Mouse (Mus musculus) lung, embryonic 15.5 days (tissue): ENCODE measurements around the gene Filip1l. TPM values are rescaled to one million over a fixed set of nuclear protein-coding genes. Genes with fewer than 3 reads are reported as not detected.
A peak's percentile ranks its signal among the peaks of the same experiment; 100 is the strongest.

Source experiments
- ATAC-seq: fragments of 200-750 bp; cut with Nextera tagmentation; 2 replicates; pipeline ENCODE4 v1.8.0; 2017; ENCODE audit warnings: moderate number of reproducible peaks, borderline replicate concordance; ENCODE audit not compliant: low FRiP score, low TSS enrichment; ENCODE audit errors: extremely low read depth
- H3K27ac ChIP-seq: fragments of 300-500 bp; sonication (generic); 2 replicates; pipeline ENCODE4 v1.5.1; 2015; ENCODE audit warnings: moderate library complexity, mild to moderate bottlenecking, inconsistent platforms
- H3K27me3 ChIP-seq: fragments of 300-500 bp; sonication (generic); 2 replicates; pipeline ENCODE4 v1.6.1; 2015; ENCODE audit warnings: inconsistent platforms
- H3K36me3 ChIP-seq: fragments of 300-500 bp; sonication (generic); 2 replicates; pipeline ENCODE4 v1.6.1; 2015; ENCODE audit warnings: inconsistent platforms
- H3K4me1 ChIP-seq: fragments of 300-500 bp; sonication (generic); 2 replicates; pipeline ENCODE4 v1.6.1; 2015; ENCODE audit warnings: inconsistent platforms
- H3K4me2 ChIP-seq: fragments of 300-500 bp; sonication (generic); 2 replicates; pipeline ENCODE4 v1.6.1; 2015; ENCODE audit warnings: inconsistent platforms, mild to moderate bottlenecking, moderate library complexity
- H3K4me3 ChIP-seq: fragments of 300-500 bp; sonication (generic); 2 replicates; pipeline ENCODE4 v1.5.1; 2015; ENCODE audit warnings: mild to moderate bottlenecking, inconsistent platforms
- H3K9ac ChIP-seq: fragments of 300-500 bp; sonication (generic); 2 replicates; pipeline ENCODE4 v1.6.1; 2015; ENCODE audit warnings: inconsistent platforms
- H3K9me3 ChIP-seq: fragments of 300-500 bp; sonication (generic); 2 replicates; pipeline ENCODE4 v1.6.1; 2016; ENCODE audit warnings: inconsistent platforms
- WGBS: fragments of 180-500 bp; shearing (Covaris S2); methylation state at CpG from one replicate; pipeline ENCODE4 v1.1.7; 2015; 5-methylcytosine and 5-hydroxymethylcytosine counted together
- polyA plus RNA-seq: library from polyadenylated mRNA; unstranded; fragments of >200 nt; fragmentation: Nextera tagmentation; extraction: Ambion mirVana; gene quantifications from 2 replicates; pipeline ENCODE4 v1.2.1, GENCODE M21; 2015

The Filip1l gene
- polyA plus RNA-seq, 1 experiment from 2014 or later = 28.8 TPM

GRCm38 (mm10) chr16:57326996-57327395, 25.9 kb upstream of the Filip1l start:
- no peak overlapping the region for H3K9ac ChIP-seq
- H3K36me3 ChIP-seq = no peaks in the 10 kb centered on the region
- H3K27ac ChIP-seq = no peak overlapping the region
- H3K4me1 ChIP-seq = no peaks in the 10 kb centered on the region
- no peak for ATAC-seq
- H3K9me3 ChIP-seq = no peaks in the 10 kb centered on the region
- H3K27me3 ChIP-seq = no peaks in the 10 kb centered on the region
- no peak overlapping the region for H3K4me3 ChIP-seq
- no peak overlapping the region for H3K4me2 ChIP-seq
- 70% methylated on average over 7 of the region's 7 CpGs for WGBS

GRCm38 (mm10) chr16:57329028-57329427, 23.9 kb upstream of the Filip1l start:
- Histone ChIP-seq H3K36me3 (no peaks in the 10 kb centered on the region), H3K27ac (no peak overlapping the region), H3K4me3 (no peak overlapping the region), H3K27me3 (no peaks in the 10 kb centered on the region), H3K9me3 (no peaks in the 10 kb centered on the region), H3K4me2 (no peak overlapping the region), H3K9ac (no peak overlapping the region), H3K4me1 (no peaks in the 10 kb centered on the region)
- no peak for ATAC-seq
- WGBS = 73% methylated on average over 8 of the region's 8 CpGs

GRCm38 (mm10) chr16:57330111-57330510, 22.8 kb upstream of the Filip1l start:
- no peak overlapping the region for H3K27ac ChIP-seq
- H3K4me1 ChIP-seq = no peaks in the 10 kb centered on the region
- no peak for ATAC-seq
- no peaks in the 10 kb centered on the region for H3K36me3 ChIP-seq
- no peaks in the 10 kb centered on the region for H3K9me3 ChIP-seq
- no peaks in the 10 kb centered on the region for H3K27me3 ChIP-seq
- no peak overlapping the region for H3K9ac ChIP-seq
- WGBS = 62% methylated on average over 2 of the region's 2 CpGs
- no peak overlapping the region for H3K4me2 ChIP-seq
- no peak overlapping the region for H3K4me3 ChIP-seq

GRCm38 (mm10) chr16:57332301-57332700, 20.6 kb upstream of the Filip1l start:
- H3K4me2 ChIP-seq = no peak overlapping the region
- H3K27ac ChIP-seq = no peak overlapping the region
- WGBS = 55% methylated on average over 7 of the region's 7 CpGs
- no peaks in the 10 kb centered on the region for H3K4me1 ChIP-seq
- H3K27me3 ChIP-seq = no peaks in the 10 kb centered on the region
- H3K9ac ChIP-seq = no peak overlapping the region
- ATAC-seq = no peak
- H3K9me3 ChIP-seq = no peaks in the 10 kb centered on the region
- no peak overlapping the region for H3K4me3 ChIP-seq
- H3K36me3 ChIP-seq = no peaks in the 10 kb centered on the region

- WGBS = 41% methylated on average over 11 of the region's 11 CpGs
- H3K27ac ChIP-seq = no peak overlapping the region
- H3K9ac ChIP-seq = no peak overlapping the region
- no peaks in the 10 kb centered on the region for H3K36me3 ChIP-seq
- H3K27me3 ChIP-seq = no peaks in the 10 kb centered on the region
- H3K9me3 ChIP-seq = no peaks in the 10 kb centered on the region
- no peak for ATAC-seq
- no peak overlapping the region for H3K4me3 ChIP-seq
- no peak overlapping the region for H3K4me2 ChIP-seq
- peaks cover 4% of the 10 kb centered on the region; the same call in 1 of the 2 replicates for H3K4me1 ChIP-seq
Observed at GRCm38 (mm10) chr16:57336770-57337423, 16.0 kb upstream of the Filip1l start.

- Histone ChIP-seq H3K4me3 (no peak overlapping the region), H3K9me3 (no peaks in the 10 kb centered on the region), H3K9ac (no peak overlapping the region), H3K36me3 (no peaks in the 10 kb centered on the region), H3K4me2 (no peak overlapping the region), H3K4me1 (peaks cover 4% of the 10 kb centered on the region; the same call in 1 of the 2 replicates), H3K27me3 (no peaks in the 10 kb centered on the region), H3K27ac (no peak overlapping the region)
- ATAC-seq = peak; percentile 23; the same call in 1 of the 2 replicates
- 81% methylated on average over 8 of the region's 8 CpGs for WGBS
Observed at GRCm38 (mm10) chr16:57339765-57340612, 12.9 kb upstream of the Filip1l start.

- ATAC-seq = no peak
- Histone ChIP-seq H3K27me3 (no peaks in the 10 kb centered on the region), H3K36me3 (no peaks in the 10 kb centered on the region), H3K27ac (no peak overlapping the region), H3K9ac (no peak overlapping the region), H3K9me3 (no peaks in the 10 kb centered on the region), H3K4me3 (no peak overlapping the region), H3K4me1 (peaks cover 4% of the 10 kb centered on the region; the same call in 1 of the 2 replicates), H3K4me2 (no peak overlapping the region)
- 49% methylated on average over 5 of the region's 5 CpGs for WGBS
Observed at GRCm38 (mm10) chr16:57340613-57340898, 12.3 kb upstream of the Filip1l start.

- 90% methylated on average over 3 of the region's 3 CpGs for WGBS
Observed at GRCm38 (mm10) chr16:57346258-57346657, 6.6 kb upstream of the Filip1l start.

GRCm38 (mm10) chr16:57349039-57349438, 3.9 kb upstream of the Filip1l start:
- no peak for ATAC-seq
- Histone ChIP-seq H3K27ac (no peak overlapping the region), H3K27me3 (no peaks in the 10 kb centered on the region), H3K4me3 (no peak overlapping the region), H3K36me3 (no peaks in the 10 kb centered on the region), H3K9me3 (no peaks in the 10 kb centered on the region), H3K4me2 (no peak overlapping the region), H3K9ac (no peak overlapping the region), H3K4me1 (no peaks in the 10 kb centered on the region)
- 68% methylated on average over 3 of the region's 3 CpGs for WGBS

More at GRCm38 (mm10) chr16:57346258-57346657, 6.6 kb upstream of the Filip1l start:
- Histone ChIP-seq H3K4me2 (no peak overlapping the region), H3K36me3 (no peaks in the 10 kb centered on the region), H3K4me3 (no peak overlapping the region), H3K9ac (no peak overlapping the region), H3K4me1 (no peaks in the 10 kb centered on the region), H3K27me3 (no peaks in the 10 kb centered on the region), H3K9me3 (no peaks in the 10 kb centered on the region), H3K27ac (no peak overlapping the region)
- no peak for ATAC-seq

- Histone ChIP-seq H3K9me3 (no peaks in the 10 kb centered on the region), H3K4me1 (no peaks in the 10 kb centered on the region), H3K27ac (no peak overlapping the region), H3K36me3 (no peaks in the 10 kb centered on the region), H3K27me3 (no peaks in the 10 kb centered on the region), H3K4me3 (no peak overlapping the region), H3K9ac (no peak overlapping the region), H3K4me2 (no peak overlapping the region)
- 20% methylated on average over 3 of the region's 3 CpGs for WGBS
- no peak for ATAC-seq
Observed at GRCm38 (mm10) chr16:57349689-57350088, 3.2 kb upstream of the Filip1l start.

GRCm38 (mm10) chr16:57353166-57353721, 351 bp downstream of the Filip1l start:
- H3K27me3 ChIP-seq = no peaks in the 10 kb centered on the region
- no peaks in the 10 kb centered on the region for H3K4me1 ChIP-seq
- no peak overlapping the region for H3K27ac ChIP-seq
- no peaks in the 10 kb centered on the region for H3K9me3 ChIP-seq
- no peaks in the 10 kb centered on the region for H3K36me3 ChIP-seq
- 82% methylated on average over 11 of the region's 11 CpGs for WGBS
- no peak overlapping the region for H3K9ac ChIP-seq
- no peak overlapping the region for H3K4me3 ChIP-seq
- H3K4me2 ChIP-seq = no peak overlapping the region
- ATAC-seq = no peak

- Histone ChIP-seq H3K4me2 (no peak overlapping the region), H3K27ac (no peak overlapping the region), H3K27me3 (no peaks in the 10 kb centered on the region), H3K4me1 (no peaks in the 10 kb centered on the region), H3K9ac (no peak overlapping the region), H3K4me3 (no peak overlapping the region), H3K36me3 (no peaks in the 10 kb centered on the region), H3K9me3 (no peaks in the 10 kb centered on the region)
- no peak for ATAC-seq
- 65% methylated on average over 6 of the region's 6 CpGs for WGBS
Observed at GRCm38 (mm10) chr16:57353932-57354331, 1.0 kb downstream of the Filip1l start.
